Mouse (Mus musculus): ENCODE data around the gene Mfap1a.

DNA sequence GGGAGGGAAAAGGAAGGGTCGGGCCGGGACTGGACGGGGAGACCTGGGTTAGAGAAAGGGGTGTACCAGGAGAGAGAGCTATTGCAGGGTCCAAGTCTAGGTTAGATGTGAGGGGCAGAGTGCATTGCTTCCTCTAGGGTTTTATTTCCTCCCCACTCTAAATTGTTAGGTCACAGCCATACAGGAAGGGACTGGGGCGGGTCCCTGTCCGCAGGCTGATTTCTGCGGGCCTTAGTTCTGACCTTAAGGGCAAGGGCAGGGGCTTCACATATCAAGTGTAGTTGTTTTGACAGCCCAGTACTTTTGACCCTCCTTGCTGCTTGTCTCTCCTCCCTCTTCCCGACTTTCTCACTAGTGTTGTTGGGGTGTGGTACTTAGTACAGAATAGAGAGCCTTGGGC, 56.4 kb downstream of the Mfap1a start:
- TF ChIP-seq POLR2A (IDR thresholded peaks at IDR 0.05; ENCODE audit: insufficient read length, low read depth) (no peak), CEBPB (IDR thresholded peaks at IDR 0.05; ENCODE audit: insufficient read depth, poor library complexity, severe bottlenecking) (no peak), MYOD1 (IDR thresholded peaks at IDR 0.05; ENCODE audit: control insufficient read depth in 1 of 3, insufficient read length in 2 of 3, low read depth in 2 of 3) (no peak), E2F4 (IDR thresholded peaks at IDR 0.05; ENCODE audit: insufficient read depth) (no peak), MYOG (IDR thresholded peaks at IDR 0.05; ENCODE audit: control insufficient read depth in 1 of 3, insufficient read depth in 1 of 3, insufficient read length in 2 of 3, low read depth in 2 of 3) (no peak), TCF12 (IDR thresholded peaks at IDR 0.05; ENCODE audit: insufficient read depth, poor library complexity, severe bottlenecking) (no peak), TCF3 (IDR thresholded peaks at IDR 0.05; ENCODE audit: insufficient read length, low read depth) (no peak), USF1 (IDR thresholded peaks at IDR 0.05; ENCODE audit: low read depth) (no peak)
